8 mouse cellular contexts compared by ENCODE assay signal in the genomic region with DNA sequence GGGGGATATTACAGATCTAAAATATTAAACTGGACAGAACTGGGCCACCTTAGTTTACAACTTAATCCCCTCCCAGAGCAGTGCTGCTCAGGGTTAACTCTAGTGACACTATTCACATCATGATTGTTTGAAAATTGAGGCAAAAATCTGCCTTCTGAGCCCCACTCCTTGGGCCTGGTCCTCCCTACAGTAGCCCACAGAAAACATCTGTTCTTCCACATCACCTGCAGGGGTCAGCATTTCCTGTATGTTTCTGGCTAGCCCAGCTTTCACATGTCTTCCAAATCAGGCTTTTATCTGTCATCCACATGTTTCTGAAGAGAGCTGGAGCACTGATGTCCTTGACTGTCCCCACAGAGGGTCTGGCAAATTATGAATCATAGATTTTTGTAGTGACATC.
A peak's percentile ranks its signal among the peaks of the same experiment; 100 is the strongest.
DNase-seq lines count a peak whose midpoint lies in the region; ATAC-seq lines count a peak whose summit lies in the region.

No protein-coding gene starts in this region.

- DNase-seq in ES-CJ7 (ENCODE audit: low read depth, low spot score), result peak; percentile 43
- DNase-seq in brain, adult 2 months (ENCODE audit: low read depth, low spot score), result peak; percentile 55
- DNase-seq in limb, embryonic 11.5 days (ENCODE audit: low spot score), result peak; percentile 43
- no peak for DNase-seq in left cerebral cortex, adult 11 months (ENCODE audit: low spot score)
- no peak for DNase-seq in spleen, adult 18-20 months

- H3K36me3 ChIP-seq in kidney, embryonic 14.5 days (ENCODE audit: control insufficient read depth, insufficient read depth, low read length), result no peaks in the 10 kb centered on the region
- no peaks in the 10 kb centered on the region for H3K36me3 ChIP-seq in kidney, embryonic 16.5 days (ENCODE audit: insufficient read depth, low read length)
- no peaks in the 10 kb centered on the region for H3K36me3 ChIP-seq in limb, embryonic 11.5 days (ENCODE audit: control insufficient read depth, insufficient read depth, low read length)

- no peak overlapping the region for H3K4me2 ChIP-seq in kidney, embryonic 14.5 days (replicated peaks; ENCODE audit: low read depth, low read length)
- H3K4me2 ChIP-seq in kidney, embryonic 16.5 days (replicated peaks; ENCODE audit: low read depth, low read length), result no peak overlapping the region
- H3K4me2 ChIP-seq in limb, embryonic 11.5 days (ENCODE audit: low read depth, severe bottlenecking), result no peak overlapping the region

- peak; percentile 48; the same call in 1 of the 2 replicates for ATAC-seq in kidney, embryonic 14.5 days (ENCODE audit: low FRiP score, low TSS enrichment)
- ATAC-seq in kidney, embryonic 16.5 days (ENCODE audit: low FRiP score, low TSS enrichment), result no peak
- no peak for ATAC-seq in limb, embryonic 11.5 days (ENCODE audit: insufficient number of reproducible peaks, low FRiP score, low TSS enrichment, low read depth)
- no peak for ATAC-seq in erythroid progenitor cell, adult 5-6 weeks (replicated peaks; ENCODE audit: low FRiP score, poor library complexity, severe bottlenecking)

- peaks cover 4% of the 10 kb centered on the region; the same call in 1 of the 2 replicates for H3K4me1 ChIP-seq in kidney, embryonic 14.5 days (ENCODE audit: control insufficient read depth, insufficient read depth, low read length)
- peaks cover 6% of the 10 kb centered on the region; the same call in 1 of the 2 replicates for H3K4me1 ChIP-seq in kidney, embryonic 16.5 days (ENCODE audit: insufficient read depth, low read length)
- H3K4me1 ChIP-seq in limb, embryonic 11.5 days (ENCODE audit: control insufficient read depth, insufficient read depth, low read length), result 0 out of 2 replicates have a peak, but pooled peaks cover 7% of the 10 kb centered on the region

- H3K4me3 ChIP-seq in kidney, embryonic 14.5 days (ENCODE audit: low read length), result no peak overlapping the region
- H3K4me3 ChIP-seq in kidney, embryonic 16.5 days (ENCODE audit: low read length), result no peak overlapping the region
- no peak overlapping the region for H3K4me3 ChIP-seq in limb, embryonic 11.5 days (ENCODE audit: low read depth, low read length)

- H3K27ac ChIP-seq in kidney, embryonic 14.5 days (ENCODE audit: low read depth, low read length), result no peak overlapping the region
- H3K27ac ChIP-seq in kidney, embryonic 16.5 days (ENCODE audit: low read length), result no peak overlapping the region
- H3K27ac ChIP-seq in limb, embryonic 11.5 days (replicated peaks; ENCODE audit: low read depth, low read length), result no peak overlapping the region

- H3K9me3 ChIP-seq in kidney, embryonic 14.5 days (ENCODE audit: control insufficient read depth, low read length), result no peaks in the 10 kb centered on the region
- no peaks in the 10 kb centered on the region for H3K9me3 ChIP-seq in kidney, embryonic 16.5 days (ENCODE audit: low read length)
- no peaks in the 10 kb centered on the region for H3K9me3 ChIP-seq in limb, embryonic 11.5 days (ENCODE audit: control insufficient read depth, low read length)

- H3K9ac ChIP-seq in kidney, embryonic 14.5 days (ENCODE audit: low read depth, low read length), result no peak overlapping the region
- no peak overlapping the region for H3K9ac ChIP-seq in kidney, embryonic 16.5 days (replicated peaks; ENCODE audit: low read length)
- H3K9ac ChIP-seq in limb, embryonic 11.5 days (ENCODE audit: low read length), result no peak overlapping the region

- H3K27me3 ChIP-seq in kidney, embryonic 14.5 days (ENCODE audit: control insufficient read depth, insufficient read depth, low read length), result no peaks in the 10 kb centered on the region
- H3K27me3 ChIP-seq in kidney, embryonic 16.5 days (ENCODE audit: insufficient read depth, low read length), result no peaks in the 10 kb centered on the region
- no peaks in the 10 kb centered on the region for H3K27me3 ChIP-seq in limb, embryonic 11.5 days (ENCODE audit: control insufficient read depth, insufficient read depth, low read length)

Comparison
In these comparisons a context has a peak if more than half of its experiments do, and no peak if none do; other contexts are left out.
1. DNase-seq: peak in ES-CJ7 (single experiment), brain, adult 2 months (single experiment) and limb, embryonic 11.5 days (single experiment); none in left cerebral cortex, adult 11 months (single experiment) and spleen, adult 18-20 months (0 of 2).